Mouse (Mus musculus) kidney, postnatal 10 days (tissue): ENCODE measurements around the gene Cfap65.

Experiments used
- DNase-seq: peaks from one replicate; pipeline ENCODE4 v3.0.0; 2021; ENCODE audit warnings: mixed read lengths

Cfap65 gene

DNA sequence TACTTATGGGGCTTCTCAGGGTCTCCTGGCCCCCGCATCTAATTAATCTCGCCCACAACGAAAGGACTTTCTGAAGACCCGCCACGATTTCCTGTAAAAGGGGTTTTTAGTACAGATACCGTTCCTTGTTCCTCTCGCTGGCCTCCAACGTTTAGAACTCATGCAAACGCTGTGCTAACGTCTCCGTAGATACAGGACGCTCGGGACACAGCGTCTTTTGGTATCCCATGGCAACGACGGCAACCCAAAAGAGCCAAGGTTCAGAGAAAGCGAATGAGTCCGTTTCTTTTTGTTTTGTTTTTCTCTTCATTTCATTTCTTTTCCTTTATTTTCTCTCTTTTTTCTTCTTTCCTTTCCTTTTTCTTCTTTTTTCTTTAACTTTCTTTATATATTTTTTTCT lies at the start of gene Cfap65:
TSS of gene Cfap65 (minus strand) at position 198 of the 400 bp plus-strand sequence.
- DNase-seq = peak; percentile 71

DNA sequence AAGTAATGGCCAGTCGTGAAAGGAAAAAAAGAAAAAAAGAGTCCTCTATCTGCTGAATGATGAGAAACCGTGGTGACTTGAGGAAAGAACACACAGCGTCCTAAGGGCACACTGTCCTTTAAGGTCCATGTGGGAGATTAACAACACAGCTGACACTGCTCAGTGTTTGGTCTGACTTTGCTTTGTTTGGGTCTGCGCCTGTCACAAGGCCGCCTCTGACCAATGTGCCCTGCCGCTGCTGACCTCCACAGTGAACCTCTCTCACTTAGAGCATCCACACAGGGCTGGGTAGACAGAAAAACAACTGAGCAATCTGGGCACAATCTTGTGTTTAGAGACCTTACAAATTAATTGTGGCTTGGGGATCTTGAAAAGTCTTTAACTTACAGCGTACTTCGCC lies 41.6 kb upstream of the Cfap65 start:
- no peak for DNase-seq

DNA sequence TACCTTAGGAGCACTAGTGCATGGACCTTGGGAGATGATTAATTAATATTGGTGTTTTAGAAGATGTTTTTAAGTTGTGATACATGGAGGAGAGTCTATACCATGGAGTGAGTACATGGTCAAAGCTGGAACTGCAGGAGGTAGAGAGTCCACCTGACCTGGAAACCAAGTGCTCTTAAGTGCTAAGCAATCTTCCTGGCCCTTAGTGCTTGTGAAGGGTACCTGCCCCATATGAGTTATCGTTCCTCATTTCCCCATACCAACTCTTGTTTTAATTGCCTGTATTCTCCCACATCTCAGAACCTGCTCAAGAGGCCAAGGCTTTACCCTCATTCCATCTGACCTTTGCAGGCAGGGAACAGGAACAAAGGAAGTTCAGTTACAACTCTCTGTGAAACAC lies 40.5 kb upstream of the Cfap65 start:
- no peak for DNase-seq

DNA sequence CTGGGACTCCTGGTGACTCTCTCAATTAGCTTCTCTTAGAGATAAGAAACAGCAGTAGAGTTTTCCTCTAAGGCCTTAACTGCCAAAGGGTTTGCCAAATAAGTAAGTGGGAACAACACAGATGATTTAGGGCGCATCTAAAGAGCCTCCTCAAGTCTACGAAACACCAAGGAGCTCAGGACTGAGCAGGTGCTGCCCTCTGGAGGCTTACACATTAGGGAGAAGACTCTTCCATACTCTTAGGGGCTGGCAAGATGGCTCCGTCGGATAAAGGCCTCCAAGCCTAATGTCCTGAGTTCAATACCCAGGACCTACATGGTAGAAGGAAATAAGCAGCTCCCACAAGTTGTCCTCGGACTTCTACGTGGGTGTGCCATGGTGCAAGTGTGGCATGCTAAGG lies 38.2 kb upstream of the Cfap65 start:
- peak; percentile 29 for DNase-seq

DNA sequence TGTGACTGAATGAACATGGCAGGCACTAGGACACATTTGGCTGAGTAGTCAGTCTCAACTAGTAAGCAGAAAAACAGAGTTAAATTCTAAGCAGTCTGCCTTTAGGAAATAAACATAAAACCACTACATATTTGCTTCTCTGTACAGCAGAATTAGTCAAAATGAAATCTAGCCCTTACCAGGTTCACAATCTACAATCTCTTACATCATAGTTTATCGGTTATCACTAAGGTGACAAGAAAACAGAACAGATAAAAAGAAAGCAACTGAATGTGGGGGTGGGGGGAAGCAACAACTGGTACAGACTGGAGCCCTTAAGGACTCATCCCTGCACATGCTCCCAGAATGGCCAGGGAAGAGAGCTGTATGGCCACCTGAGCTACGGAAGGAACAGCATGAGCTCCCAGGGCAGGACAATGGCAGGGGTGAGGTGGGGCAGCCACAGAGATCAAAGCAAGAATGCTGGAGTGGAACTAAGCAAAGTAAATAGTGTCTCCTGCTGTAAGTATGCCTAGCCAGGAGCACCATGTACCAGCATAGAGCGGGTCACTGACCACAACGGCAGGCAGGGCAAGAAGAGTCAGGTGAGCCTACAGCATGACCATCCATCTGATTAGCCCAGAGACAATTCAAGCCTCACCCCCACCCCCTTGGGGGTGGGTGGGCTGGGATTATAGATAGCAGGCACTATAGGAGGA lies 36.1 kb upstream of the Cfap65 start:
- DNase-seq = peak; percentile 45

DNA sequence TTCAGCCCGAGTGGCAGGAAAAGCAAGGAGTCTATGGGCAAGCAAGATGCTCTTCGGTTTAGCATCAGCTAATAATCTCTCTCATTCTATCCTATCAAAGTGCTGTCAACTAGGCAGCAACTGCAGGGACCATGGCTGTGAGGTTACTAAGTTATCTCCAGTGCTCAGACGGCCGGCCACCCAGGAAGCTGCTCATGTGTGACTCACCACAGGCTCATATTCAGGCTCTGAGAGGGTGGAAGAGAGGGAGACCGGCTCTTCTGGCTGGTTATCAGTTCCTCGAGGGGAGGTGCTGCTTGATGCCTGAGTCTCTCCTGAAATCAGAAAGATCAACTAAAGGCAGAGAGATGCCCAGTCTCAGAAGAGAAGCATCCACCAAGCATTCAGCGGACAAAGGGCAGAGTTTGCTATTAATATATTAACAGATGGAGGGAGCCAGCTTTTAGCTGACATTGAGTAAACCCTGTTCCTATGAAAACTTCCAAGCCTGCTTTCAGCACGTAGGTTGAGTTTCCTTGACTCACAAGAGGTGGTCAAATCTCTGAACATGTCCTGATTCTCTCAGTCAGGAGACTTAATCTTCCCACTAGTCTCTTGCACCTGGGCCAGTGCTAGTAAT lies 32.7 kb upstream of the Cfap65 start:
- no peak for DNase-seq

DNA sequence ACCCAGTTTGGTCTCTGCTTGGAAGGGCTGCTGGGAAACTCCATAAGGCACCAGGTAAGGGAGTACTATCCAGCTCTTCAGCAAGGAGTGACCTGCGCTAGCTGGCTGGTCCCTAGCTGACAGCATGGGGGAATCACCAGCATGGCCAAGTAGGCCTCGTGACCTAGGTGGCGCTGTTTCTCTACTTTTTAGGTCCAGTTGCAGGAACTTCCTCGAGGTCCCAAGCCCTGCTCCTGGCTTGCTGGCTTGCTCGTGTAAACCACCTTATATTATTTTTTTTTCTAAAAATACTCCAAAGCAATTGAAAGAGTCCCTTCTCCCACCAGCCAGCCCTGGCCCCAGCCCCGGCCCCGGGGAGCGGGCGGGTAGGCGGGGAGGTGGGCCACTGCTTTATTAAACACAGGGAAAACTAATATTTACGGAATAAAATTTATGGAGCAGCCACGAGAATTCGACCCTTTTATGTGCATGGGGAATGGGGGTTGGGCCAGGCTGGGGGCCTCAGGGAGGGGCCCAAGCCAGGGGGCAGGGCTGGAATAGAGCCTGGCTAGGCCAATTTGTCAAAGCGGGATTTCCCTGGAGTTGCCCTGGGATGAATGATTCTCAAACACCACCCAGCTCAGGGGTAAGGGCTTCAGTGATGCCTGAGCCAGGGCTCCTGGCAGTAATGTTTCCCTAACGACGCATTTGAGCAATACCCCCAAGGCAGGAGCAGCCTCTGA lies 29.3 kb upstream of the Cfap65 start:
- DNase-seq = peak; percentile 93

DNA sequence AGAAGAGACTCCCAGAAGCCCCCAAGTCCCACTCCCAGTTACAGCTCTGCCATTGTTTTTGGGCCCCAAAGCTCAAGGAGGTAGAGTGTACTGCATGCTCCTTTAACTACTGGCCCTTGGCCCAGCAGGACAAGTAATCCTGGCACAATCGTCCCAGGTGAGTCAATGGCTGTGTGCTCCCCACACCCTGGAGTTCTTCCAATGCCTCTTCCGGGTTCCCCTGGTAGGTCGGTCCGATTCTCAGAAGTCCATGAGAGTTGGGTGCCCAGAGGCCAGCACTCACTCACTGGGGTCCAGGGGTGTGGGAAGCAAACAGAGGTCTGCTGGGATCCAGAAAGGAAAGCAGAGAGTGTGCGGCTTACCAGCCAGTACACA lies 27.4 kb upstream of the Cfap65 start:
- DNase-seq = no peak

DNA sequence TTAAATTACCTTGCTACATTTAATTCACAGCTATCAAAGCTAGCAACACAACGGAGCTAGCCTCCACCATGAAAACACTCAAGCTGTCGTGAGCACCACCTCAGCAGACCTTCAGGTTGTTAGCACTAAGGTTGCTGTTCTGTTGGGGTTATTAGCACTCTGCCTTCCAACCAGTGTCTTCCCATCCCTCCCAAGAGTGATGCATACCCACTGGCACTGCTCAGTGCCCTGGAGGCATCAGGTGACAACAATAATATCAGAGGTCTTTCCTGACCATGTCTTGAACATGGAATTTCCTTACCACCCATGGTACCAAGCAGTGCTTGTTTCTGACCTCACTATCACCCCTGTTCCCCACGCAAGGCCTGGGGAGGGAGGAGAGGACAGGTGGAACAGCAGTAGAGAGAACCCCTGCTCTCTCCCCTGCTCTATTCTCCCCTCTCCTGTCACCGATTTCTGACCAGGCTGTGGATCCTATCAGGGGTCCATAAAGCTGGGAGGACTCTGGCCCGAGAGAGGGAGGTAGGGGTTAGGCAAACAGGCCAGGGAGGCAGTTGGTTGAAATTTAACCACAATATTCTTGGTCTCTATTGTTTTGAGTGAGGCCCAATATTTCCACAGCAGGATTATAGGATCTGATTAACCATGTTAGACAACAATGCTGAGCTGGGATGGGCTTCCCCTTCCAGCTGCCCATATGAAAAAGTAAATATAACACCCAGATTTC lies 26.9 kb upstream of the Cfap65 start:
- DNase-seq = no peak

DNA sequence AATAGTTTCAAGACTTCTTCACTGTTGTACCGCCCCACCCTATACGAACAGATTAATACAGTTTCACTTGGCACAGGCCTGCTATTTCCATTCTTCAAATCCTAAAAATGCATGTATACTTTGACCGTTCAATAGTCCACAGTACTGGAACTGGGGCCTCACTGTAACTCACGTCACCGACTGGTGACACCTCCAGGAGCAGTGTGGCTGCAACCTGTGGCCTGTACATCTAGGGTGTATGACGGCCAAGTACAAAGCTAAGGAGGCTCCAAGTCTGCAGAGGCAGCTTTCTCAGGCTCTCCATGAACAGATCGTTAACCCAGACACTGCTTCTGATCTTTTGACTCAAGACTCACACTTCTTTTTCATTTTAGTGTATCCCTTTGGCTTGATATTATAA lies 26.3 kb upstream of the Cfap65 start:
- DNase-seq = no peak

DNA sequence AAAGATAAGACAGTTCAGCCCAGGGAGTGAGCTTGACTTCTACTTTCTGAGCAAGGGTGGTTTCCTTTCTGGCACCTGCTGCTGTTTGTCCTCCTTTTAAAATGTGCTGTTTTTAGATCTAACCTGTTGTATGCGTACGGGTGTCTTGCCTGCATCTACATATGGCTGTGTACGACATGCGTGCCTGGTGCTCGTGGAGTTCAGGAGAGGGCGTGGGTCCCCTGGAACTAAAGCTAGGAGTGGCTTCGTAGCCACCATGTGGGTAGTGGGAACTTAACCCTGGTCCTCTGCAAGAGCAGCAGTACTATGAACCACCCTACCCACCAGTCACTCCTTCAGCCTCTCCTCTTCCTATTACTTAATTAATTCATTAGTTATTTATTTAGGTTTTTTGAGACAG lies 24.7 kb upstream of the Cfap65 start:
- no peak for DNase-seq

DNA sequence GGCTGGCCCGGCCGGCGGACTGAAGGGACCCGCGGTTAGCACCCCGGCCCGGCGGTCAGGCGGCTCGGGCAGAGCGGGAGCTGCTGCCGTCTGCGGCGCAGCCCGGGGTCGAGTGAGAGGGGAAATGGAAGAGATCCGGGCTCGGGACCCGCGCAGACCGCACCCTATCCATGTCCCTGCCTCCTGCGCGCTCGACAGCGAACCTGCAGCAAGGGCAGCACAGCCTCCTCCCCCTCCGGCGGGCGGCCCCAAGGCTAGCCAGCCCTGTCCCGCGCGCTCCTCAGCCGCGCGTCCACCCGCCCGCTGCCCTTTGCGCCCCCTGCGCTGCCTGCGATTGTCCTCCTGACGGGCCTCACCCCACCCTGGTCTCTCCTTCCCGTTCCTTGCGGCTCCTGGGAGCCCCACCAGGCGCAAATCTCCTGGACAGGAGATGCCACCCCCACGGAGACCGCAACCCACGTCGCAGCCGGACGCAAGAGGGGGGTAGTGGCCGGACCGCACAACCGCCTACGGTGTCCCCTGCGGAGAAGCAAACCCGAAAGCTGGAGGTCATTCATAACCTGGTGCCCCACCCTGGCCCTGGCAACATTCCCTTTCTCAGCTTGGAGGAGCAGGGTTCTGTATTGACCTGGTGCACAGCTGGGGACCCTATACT lies 16.3 kb upstream of the Cfap65 start, which contains the start of gene Ihh:
TSS of gene Ihh (minus strand) at position 117 of the 655 bp plus-strand sequence.
- DNase-seq = peak; percentile 63

DNA sequence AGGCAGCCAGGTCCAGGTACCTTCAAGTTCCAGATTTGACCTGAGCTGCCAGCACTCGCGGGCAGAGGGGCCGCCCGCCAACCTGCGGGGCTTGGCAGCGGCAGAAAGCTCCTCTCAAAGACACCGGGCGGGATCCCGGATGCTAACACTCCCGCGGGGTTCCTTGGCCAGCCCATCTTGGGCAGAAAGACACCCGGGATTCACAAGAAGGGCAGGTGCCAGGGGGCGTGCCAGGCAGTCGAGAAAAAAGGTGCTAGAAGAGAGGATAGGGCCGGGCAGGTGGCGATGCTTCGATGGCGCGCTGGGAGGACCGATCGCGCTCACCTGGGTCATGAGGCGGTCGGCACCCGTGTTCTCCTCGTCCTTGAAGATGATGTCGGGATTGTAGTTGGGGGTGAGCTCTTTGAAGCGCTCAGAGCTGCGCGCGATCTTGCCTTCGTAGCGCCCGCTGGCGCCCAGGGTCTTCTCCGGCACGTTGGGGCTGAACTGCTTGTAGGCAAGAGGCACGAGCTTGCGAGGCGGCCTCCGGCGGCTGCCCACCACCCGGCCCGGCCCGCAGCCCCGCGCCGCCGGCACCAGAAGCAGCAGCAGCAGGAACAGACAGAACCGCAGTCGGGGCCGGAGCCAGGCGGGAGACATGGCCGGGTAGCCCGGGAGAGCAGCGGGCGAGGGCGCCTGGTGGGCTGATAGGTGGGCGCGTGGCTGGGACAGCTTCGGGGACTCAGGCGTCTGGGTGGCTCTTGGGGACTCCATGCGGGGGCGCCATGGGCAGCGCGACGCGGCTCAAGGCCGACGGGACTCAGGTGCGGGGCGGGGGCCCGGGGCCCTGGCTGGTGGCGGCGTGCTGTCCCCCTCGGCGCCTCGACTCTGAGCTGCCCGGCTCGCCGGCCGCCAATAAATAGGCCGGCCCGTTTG lies 15.4 kb upstream of the Cfap65 start:
- peak; percentile 38 for DNase-seq

DNA sequence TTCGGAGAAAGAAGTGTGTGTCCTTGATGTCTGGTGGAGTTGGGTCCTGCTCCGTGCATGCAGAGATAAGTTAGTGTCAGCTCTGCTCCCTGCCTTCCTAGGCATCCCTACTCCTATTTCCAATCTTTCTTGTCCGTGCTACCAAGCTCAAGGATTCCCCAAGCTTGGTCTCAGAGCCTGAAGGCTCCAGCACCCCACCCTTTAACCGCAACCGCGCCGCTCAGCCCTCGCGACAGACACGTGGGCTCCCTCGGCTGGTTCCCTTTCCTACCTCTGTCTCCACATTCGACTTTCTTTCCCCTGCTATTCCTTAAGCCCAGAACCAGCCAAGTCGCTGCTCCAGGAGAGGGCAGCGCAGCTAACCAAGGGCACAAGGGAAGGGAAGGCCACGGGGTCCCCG lies 14.7 kb upstream of the Cfap65 start:
- no peak for DNase-seq

DNA sequence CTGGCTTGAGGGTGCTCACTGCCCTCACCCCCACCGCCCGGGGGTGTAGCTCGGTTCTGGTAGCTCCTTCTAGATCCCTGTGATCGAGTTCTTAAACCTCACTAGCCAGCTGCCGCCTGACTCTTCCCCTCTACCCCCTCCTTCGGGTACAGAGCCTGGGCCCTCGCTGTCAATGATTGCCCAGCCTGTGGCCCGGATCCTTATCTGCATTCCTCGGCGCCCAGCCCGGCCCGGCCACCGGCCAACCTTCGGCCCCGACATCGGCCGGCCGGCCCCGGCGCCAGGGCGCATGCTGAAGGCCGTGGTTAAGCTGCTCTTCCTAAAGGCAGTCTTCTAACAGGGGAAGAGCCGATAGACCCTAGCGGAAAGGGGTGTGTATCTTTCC lies 14.3 kb upstream of the Cfap65 start:
- peak; percentile 86 for DNase-seq

DNA sequence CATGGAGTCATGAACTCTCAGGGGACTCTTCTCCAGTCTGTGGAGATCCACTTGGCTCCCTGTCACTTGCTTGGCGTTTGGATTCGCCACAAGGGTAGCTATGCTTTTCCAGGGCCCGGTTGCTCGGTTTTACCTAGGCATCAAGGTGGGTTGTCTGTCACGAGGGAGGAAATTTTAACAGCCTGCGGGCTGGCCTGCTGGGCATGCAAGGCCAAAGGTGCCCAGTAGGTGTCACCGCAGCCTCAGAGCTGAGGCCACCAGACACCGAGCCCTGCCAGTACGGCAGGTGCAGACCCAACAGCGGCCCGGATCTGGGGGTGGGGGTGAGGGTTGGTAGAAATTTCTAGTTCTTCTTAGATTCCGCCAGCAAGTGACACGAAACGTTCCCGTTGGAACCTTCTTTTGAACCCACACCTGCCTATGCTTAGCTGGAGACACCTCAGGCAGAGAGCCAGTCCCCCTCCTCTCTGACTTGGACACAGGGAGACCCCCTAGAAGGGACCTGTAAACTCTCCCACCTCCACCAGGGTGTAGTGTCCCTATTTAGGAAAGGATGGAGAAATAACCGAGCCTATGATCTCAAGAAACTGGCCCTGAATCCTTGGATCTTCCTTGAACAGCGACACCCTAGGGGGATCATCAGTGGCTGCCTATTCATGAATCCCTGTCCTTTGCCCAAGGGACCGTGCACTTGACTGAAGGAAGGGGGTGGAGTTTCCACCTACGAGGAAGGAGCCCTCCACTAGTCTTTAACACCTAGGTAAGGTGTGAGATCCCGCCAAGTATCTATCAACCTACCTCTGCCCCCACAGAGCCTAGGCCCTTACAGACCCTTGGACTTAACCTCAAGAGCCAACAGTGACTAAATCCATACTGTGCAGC lies 13.6 kb upstream of the Cfap65 start:
- peak; percentile 80 for DNase-seq

DNA sequence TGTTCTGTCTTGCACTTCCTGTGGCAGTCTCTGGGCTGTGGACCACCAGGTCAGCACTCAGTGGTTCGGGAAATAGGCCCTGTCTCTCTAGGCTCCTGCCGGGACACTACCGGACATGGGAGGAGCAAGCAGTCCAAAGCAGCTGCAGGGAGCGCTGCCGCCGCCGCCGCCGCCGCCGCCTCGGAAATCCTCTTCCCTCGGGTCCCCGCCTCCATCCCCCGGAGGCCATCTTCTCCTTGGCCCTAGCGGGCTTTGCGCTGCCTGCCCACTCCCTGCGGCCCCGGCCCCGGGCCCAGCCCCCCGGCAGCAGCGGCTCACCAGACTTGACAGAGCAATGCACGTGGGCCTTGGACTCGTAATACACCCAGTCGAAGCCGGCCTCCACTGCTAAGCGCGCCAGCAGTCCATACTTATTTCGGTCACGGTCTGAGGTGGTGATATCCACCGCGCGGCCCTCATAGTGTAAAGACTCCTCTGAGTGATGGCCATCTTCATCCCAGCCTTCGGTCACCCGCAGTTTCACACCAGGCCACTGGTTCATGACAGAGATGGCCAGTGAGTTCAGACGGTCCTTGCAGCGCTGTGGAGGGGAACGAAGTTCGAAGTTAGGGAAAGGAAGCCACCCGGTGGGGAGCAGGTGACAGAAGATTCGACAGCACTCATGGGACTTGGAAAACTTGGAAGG lies 12.7 kb upstream of the Cfap65 start:
- DNase-seq = peak; percentile 69

DNA sequence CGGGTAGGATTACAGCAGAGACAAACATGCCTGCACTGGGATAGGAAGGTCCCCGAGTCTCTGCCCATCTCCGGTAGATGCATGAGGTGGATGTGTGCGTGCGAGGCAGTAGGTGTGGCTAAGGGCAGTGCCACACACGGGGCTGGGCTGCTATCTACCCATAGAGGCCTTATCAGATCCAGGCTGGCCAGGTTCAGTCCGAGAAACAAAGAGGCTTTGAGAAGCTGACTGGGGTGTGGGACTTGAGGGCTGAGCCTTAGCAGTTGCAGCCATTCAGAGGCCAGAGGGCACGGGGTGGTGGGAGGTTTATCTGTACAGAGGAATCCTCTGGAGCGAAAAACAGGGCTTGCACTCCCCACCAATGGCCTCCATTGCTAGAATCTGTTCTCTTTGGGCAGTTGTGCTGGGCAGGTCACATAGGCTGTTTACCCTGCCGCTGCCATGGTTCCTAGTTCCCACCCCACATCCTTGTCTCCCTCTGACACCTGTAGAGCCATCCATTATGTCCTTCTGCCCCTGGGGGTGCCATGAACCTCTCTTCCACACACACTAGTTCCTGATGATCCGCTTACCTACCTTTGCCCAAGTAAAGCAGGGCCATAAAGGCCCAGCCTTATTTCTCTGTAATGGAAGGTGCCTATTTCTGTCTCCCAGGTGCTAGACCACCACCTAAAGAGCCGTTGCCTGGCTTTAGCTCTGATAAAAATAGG lies 6.4 kb upstream of the Cfap65 start:
- no peak for DNase-seq

DNA sequence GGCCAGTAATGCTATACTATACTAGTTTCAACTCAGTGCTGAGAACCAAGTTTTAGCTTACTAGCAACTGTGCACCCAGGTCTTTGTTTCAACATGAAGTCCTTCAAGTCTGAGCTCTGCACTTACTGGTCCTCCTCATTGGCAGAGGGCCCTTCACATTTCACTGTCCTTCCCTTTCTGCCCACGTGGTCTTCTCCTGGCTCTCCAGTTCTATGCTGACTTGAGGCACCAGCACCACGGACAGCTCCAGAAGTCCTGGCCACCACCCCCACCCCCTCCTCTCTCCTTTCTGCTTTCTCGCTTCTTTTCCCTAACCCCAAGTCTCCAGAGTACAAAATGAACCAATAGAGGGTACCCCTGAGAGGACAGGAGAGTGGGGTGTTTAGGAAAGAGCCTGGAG lies 4.4 kb upstream of the Cfap65 start:
- DNase-seq = peak; percentile 64
